Mouse (Mus musculus) cerebellum, postnatal 4 days (tissue): ENCODE measurements around the gene Gpx3.
"Not testable (repeated sequence)": the region's sequence is repeated elsewhere in the genome, so short reads cannot be mapped to it uniquely, and the experiment has no call there.

Experiments
- DNase-seq, 2 experiments: peaks; one replicate each; pipeline ENCODE4 v3.0.0; 2022; ENCODE audit warnings: low spot score in 2 of 2, mixed read lengths in 1 of 2

The Gpx3 gene

DNA sequence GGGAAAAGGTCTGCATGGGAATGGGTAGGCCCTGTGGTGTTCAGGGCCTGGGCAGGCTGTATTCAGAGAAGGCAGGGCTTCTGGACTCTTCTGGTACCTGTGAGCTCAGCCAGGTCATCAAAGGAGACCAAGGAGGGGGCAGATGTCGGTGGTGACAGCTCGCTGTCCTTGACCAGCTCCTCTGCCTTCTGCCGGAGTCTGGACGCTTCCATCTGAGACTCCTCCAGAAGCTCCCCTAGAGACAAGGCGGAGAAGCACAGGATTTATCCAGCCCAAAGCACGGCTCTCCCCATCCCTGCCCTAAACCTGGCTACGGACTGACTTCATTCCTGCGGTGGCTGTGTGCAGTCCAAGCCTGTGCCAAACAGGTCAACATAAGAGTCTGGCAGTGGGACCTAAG lies 37.2 kb downstream of the Gpx3 start:
- no peak for DNase-seq

DNA sequence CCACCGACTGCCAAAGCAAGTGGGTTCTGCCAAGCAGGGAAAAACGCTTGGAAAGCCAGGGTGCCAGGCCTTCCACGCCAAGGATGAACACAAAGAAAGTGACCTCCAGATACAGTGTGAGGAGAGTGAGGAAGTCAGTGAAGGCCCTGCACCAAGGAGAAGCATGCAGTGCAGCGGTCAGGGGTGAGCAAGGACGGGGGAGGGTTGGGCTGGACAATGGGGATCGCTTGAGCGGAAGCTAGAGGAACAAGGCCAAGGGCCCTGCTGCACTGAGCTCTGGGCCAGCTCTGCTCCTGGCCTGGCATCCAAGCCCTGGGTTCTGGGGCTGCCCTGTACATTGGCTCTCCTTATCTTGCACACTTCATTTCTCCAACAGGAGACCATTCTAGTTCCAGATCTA lies 37.8 kb downstream of the Gpx3 start:
- no peak for DNase-seq

DNA sequence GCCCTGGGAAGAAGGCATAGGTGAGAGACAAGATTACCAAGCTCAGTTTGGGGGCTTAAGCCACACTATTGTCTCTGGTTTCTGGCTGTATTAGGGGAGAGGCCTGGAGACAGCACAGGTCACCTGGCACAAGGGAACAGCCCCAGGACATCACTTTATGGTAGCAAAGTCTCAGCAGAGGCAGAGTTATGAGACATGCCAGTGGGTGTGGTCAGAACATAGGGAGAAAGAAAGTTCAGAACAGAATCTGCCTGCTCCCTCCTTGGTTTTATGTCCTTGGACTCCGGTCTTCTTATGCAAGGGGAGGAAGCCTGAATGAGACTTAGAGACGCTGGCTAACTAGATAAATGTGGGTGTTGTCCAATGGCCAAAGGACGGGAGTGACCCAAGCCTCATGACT lies 42.4 kb downstream of the Gpx3 start:
- DNase-seq: no peak

DNA sequence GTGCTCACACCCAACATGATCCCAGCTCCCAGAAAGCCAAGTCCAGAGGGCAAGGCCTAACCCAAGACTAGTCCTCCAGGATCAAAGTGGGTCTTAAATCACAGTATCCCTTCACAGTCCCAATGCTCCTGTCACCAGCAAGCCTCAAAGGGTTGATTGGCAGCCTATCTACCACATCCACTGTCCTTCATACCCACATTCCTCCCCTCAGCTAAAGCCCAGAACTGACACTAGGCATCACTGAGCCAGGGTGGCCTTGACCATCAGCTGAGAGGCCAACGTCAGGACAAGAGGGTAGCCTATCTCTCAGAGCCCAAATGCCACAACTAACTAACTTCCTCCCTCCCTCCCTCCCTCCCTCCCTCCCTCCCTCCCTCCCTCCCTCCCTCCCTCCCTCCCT lies 47.5 kb downstream of the Gpx3 start:
- DNase-seq: no peak

DNA sequence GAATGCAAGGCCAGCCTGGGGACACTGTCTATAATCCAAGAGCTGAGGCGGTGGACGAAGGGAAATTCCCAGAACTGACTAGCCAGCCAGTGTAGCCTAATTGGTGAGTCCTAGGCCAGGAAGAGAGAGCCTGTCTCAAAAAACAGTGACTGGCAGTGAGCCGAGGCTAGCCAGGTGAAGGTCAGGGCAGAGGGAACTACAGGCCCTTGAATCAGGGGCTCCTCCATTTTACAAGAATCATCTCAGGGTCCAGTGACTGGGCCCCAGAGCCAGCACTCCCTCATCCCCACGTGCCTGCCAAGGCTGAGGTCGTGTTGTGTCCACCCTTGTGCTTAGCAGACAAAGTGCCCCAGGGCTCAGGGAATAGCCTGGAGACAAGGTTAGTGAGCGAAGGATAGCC lies 48.4 kb downstream of the Gpx3 start:
- no peak for DNase-seq

DNA sequence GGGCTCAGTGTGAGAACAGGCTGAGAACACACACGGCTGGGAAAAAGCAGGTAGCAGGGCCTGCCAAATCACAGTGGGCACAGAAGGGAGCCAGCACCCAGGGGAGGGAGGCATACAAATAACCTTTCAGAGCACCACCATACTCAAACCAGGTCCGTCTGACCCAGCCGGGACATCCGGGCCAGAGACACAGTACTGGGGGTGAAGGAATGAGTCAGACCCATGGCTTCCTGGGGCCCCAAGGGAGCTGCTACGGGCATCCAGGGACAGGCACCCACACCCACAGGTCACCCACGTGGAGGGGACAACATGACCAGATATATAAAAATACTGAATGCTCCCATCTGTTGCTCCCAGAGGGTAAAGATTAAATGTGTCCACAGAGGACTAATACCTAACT lies 50.4 kb downstream of the Gpx3 start:
- DNase-seq: no peak

DNA sequence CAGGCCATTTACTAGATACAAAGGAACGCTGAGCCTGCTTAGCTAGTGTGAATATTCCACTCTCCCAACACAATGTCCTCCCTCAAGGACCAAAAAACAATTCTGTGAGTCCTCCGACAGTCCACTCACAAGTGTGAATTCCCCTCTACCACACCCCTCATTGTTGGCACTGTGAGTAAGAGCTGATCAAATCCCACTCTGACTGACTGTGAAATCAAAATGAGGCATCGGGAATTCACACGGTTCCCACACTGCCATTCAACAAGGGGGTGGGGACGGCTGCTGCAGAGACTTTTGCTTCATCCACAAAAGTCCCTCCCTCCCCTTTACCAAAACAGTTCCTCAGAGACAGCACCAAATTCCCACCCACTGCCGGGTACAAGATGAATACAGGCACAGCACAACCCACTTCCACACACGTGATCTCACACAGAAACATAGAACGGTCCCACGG lies 51.8 kb downstream of the Gpx3 start:
- no peak for DNase-seq

DNA sequence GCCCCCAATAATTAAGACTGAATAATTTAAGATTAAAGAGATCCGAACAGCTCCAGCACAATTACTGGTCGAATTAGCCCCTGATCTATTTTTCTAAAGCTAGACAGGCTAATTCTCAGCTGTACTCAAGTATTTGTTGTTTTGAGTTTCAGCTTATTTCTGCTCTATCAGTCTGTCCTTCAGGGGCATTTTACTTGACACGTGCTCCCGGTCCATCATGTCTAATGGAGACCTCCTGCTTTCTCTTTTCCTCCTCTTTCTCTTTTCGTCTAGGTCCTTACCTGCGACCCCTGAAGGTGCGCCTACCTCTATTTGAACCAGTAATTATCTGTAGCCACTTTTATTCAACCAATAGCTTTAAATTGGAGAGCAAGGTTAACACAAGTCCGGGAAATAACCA lies 52.5 kb downstream of the Gpx3 start:
- DNase-seq: no peak

DNA sequence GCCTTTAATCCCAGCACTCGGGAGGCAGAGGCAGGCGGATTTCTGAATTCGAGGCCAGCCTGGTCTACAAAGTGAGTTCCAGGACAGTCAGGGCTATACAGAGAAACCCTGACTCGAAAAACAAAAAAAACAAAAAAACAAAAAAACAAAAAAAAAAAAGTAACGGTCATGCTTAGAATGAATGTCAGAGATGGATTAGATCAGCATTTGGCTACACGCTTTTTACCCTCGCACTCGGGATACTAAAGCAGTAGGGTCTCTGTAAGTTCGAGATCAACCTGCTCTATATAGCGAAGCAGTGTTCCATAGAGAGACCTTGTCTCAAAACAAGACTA lies 53.1 kb downstream of the Gpx3 start:
- not testable (repeated sequence) for DNase-seq

DNA sequence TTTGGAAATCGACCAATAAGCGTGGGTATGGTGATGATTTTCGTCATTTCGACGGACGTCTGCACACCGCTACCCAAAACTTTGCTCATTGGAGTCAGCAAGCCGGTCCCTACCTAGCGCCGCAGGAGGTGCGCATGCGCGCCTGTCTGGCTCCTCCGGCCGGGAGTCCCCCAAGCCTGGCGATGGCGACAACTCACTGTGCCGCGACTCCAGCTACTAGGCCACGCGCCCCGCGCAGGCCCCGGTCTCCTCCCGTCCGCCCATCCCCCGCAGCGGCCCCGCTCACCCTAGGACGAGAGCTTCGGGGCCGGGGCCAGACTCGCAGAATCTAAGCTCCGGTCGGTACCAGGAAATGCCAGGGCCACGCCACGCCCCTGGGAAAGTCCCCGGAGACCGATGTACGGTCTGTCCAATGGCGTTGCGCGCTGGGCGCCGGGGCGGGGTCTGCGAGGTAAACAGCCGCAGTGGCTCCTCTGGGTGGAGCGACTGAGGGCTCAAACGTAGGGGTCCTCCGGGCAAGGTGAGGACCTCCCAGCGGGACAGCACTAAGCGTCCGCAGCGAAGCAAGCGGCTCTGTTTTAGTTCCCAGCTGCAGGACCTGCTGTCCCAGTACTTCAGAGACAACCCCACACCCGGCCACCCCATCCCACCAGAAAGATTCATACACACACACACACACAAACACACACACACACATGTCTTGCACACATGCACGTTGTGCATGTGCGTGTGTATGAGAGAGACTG lies 53.7 kb downstream of the Gpx3 start:
- DNase-seq: peak; percentile 96

DNA sequence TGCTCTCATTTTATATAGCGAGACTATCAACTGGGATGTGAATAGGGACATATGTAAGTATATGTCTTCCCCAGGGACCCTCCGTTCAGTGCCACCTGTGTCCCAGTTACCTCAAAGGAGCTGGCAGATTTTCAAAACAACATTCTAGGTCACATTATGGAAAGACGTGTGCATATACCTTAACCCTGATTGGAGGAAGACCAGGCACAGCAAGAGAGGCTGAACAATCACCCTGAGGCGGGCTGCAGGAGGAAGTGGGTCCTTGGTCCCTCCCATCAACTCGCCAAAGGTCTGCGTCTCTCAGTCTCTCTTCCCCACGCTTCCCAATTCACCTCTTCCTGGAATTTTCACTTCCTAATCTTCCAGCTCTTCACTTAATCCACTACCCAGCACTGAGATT lies 54.7 kb downstream of the Gpx3 start:
- DNase-seq: no peak

DNA sequence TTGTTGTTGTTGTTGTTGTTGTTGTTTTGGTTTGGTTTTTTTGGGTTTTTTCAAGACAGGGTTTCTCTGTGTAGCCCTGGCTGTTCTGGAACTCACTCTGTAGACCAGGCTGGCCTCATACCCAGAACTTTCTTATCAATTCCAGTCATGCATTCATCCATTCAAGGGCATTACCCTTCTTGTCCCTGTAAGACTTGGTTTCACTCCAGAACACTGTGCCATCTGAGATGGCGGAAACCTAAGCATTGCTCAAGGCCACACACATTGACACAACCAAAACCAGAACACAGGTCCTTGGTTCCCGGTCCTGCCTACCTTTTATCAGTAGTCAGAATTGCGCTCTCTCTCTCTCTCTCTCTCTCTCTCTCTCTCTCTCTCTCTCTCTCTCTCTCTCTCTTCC lies 55.5 kb downstream of the Gpx3 start:
- not testable (repeated sequence) for DNase-seq

DNA sequence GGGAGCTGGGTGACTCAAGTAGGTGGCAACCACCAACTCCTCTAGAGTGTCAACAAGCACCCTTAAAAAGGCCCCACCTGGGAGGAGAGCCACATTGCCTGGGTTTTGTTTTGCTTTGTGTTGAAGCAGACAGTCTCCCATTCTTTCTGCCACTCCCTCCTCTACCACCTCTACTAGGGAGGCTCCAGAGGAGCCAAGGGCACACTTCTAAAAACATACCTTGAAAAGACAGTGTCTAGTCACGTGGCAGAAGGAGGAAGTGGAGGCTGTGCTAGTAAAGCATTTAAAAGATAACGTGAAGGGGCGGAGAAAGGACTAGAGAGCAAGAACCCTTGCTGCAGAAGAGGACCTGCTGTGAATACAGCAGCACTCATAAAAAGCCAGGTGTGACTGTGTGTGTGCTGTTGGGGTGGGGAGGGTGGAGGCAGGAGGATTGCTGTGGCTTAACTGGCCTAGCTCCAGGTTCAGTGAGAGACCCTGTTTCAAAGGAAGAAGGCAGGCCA lies 56.4 kb downstream of the Gpx3 start:
- DNase-seq: no peak
